Mouse (Mus musculus) frontal cortex, adult 2 months (tissue): ENCODE measurements around the gene AC170998.1. TPM values are rescaled to one million over a fixed set of nuclear protein-coding genes. Genes with fewer than 3 reads are reported as not detected.

Experiments
- DNase-seq, 2 experiments: peaks; one replicate each; pipeline ENCODE4 v3.0.0; 2022; ENCODE audit warnings: low spot score in 1 of 2; ENCODE audit errors: extremely low spot score in 1 of 2
- polyA plus RNA-seq: library from polyadenylated mRNA; depleted of rRNA; stranded (reverse); fragments of >200 nt; gene quantifications from 2 replicates; pipeline ENCODE4 v1.2.3, GENCODE M21; 2012; rRNA removed

AC170998.1 gene
- 0.95 and 1.1 TPM in 2 replicates for polyA plus RNA-seq

GRCm38 (mm10) chr17:28725783-28726182 lies at the start of gene AC170998.1:
AC170998.1 (plus strand) TSS chr17:28726083.
- DNase-seq, result no peak

GRCm38 (mm10) chr17:28682311-28683084 lies 43.4 kb upstream of the AC170998.1 start:
- DNase-seq, result no peak

- DNase-seq, result no peak
These were observed 42.3 kb upstream of the AC170998.1 start for GRCm38 (mm10) chr17:28683601-28684000.

GRCm38 (mm10) chr17:28684631-28685030 lies 41.3 kb upstream of the AC170998.1 start:
- no peak for DNase-seq

GRCm38 (mm10) chr17:28687354-28687753 lies 38.5 kb upstream of the AC170998.1 start:
- no peak for DNase-seq

GRCm38 (mm10) chr17:28689586-28690283 lies 36.1 kb upstream of the AC170998.1 start, which contains the start of gene Slc26a8:
Slc26a8 (minus strand) TSS chr17:28690233.
- DNase-seq, result no peak

- DNase-seq, result peak; percentile 99 to 100
These were observed 34.9 kb upstream of the AC170998.1 start, which contains the start of gene Mapk14 for GRCm38 (mm10) chr17:28690776-28691686. Mapk14 (plus strand) TSS chr17:28691329.

GRCm38 (mm10) chr17:28691687-28692340 lies 34.1 kb upstream of the AC170998.1 start:
- no peak for DNase-seq

GRCm38 (mm10) chr17:28692341-28692710 lies 33.6 kb upstream of the AC170998.1 start:
- peak in 1 of 2 experiments; percentile 70 for DNase-seq

- DNase-seq, result no peak
These were observed 32.8 kb upstream of the AC170998.1 start for GRCm38 (mm10) chr17:28693086-28693485.

- no peak for DNase-seq
These were observed 31.8 kb upstream of the AC170998.1 start for GRCm38 (mm10) chr17:28694078-28694477.

- DNase-seq, result no peak
These were observed 31.1 kb upstream of the AC170998.1 start for GRCm38 (mm10) chr17:28694832-28695231.

- DNase-seq, result no peak
These were observed 29.2 kb upstream of the AC170998.1 start for GRCm38 (mm10) chr17:28696641-28697040.

- DNase-seq, result peak; percentile 38 to 70
These were observed 28.3 kb upstream of the AC170998.1 start for GRCm38 (mm10) chr17:28697290-28698195.

- DNase-seq, result no peak
These were observed 27.6 kb upstream of the AC170998.1 start for GRCm38 (mm10) chr17:28698245-28698644.

GRCm38 (mm10) chr17:28698672-28699071 lies 27.2 kb upstream of the AC170998.1 start:
- DNase-seq, result no peak

GRCm38 (mm10) chr17:28699789-28700188 lies 26.1 kb upstream of the AC170998.1 start:
- DNase-seq, result no peak

- no peak for DNase-seq
These were observed 24.7 kb upstream of the AC170998.1 start for GRCm38 (mm10) chr17:28701171-28701570.

- no peak for DNase-seq
These were observed 24.1 kb upstream of the AC170998.1 start for GRCm38 (mm10) chr17:28701737-28702136.
